ENCODE assay signal across 11 mouse cellular contexts in genomic region chr14:54927296-54927695, GRCm38 (mm10). TPM values are rescaled to one million over a fixed set of nuclear protein-coding genes. Genes with fewer than 3 reads are reported as not detected.
A peak's percentile ranks its signal among the peaks of the same experiment; 100 is the strongest.
DNase-seq lines count a peak whose midpoint lies in the region; ATAC-seq and TF ChIP-seq lines count a peak whose summit lies in the region.
"Had no signal": no experiment of that assay in that cellular context is flagged by ENCODE, and none has a peak within 500 bp of the region (broad histone marks: within the 10 kb centered on the region; RNA-seq: fewer than 3 reads in every experiment).

No protein-coding gene starts in this region.

- H3K9ac ChIP-seq in heart, adult 2 months (ENCODE audit: low read depth, low read length): no peak overlapping the region
- peak overlapping the region; percentile 95 for H3K9ac ChIP-seq in neural tube, embryonic 11.5 days (ENCODE audit: low read length)
- H3K9ac ChIP-seq in limb, embryonic 14.5 days (ENCODE audit: low read depth, low read length, severe bottlenecking): peak overlapping the region; percentile 95

- DNase-seq in heart, adult 2 months: no peak
- no peak for DNase-seq in heart, postnatal 25 days (ENCODE audit: low spot score)
- DNase-seq in neural tube, embryonic 11.5 days (ENCODE audit: low spot score): peak; percentile 18
- no peak for DNase-seq in neural tube, embryonic 10.5 days (ENCODE audit: extremely low spot score, low spot score)
- DNase-seq in limb, embryonic 14.5 days (ENCODE audit: low spot score): no peak
- no peak for DNase-seq in frontal cortex, postnatal 36 days (ENCODE audit: low spot score in 2 of 2)
- no peak for DNase-seq in adrenal gland, postnatal 4 days (ENCODE audit: low spot score in 2 of 2)
- DNase-seq in spleen, postnatal 36 days (ENCODE audit: low spot score in 2 of 2): no peak

- intact Hi-C loops in heart, adult 2 months (cut with DNase I): no loop called here
- intact Hi-C loops in heart, postnatal 25 days (cut with DNase I): no loop called here

- H3K4me2 ChIP-seq in neural tube, embryonic 11.5 days (ENCODE audit: low read depth): peak overlapping the region; percentile 95
- H3K4me2 ChIP-seq in limb, embryonic 14.5 days (replicated peaks; ENCODE audit: low read depth, low read length, severe bottlenecking): peak overlapping the region; percentile 96

- H3K9me3 ChIP-seq in neural tube, embryonic 11.5 days (ENCODE audit: control insufficient read depth, low read length): no peaks in the 10 kb centered on the region
- no peaks in the 10 kb centered on the region for H3K9me3 ChIP-seq in limb, embryonic 14.5 days (ENCODE audit: control insufficient read depth, low read length)

- TF ChIP-seq POLR2A in heart, adult 2 months (IDR thresholded peaks at IDR 0.05; ENCODE audit: insufficient read depth, low read depth, low read length): no peak
- TF ChIP-seq POLR2A in limb, embryonic 14.5 days (IDR thresholded peaks at IDR 0.05; ENCODE audit: borderline replicate concordance, extremely low read depth, insufficient read depth, insufficient read length): no peak

- no peaks in the 10 kb centered on the region; the same call in 1 of the 2 replicates for H3K4me1 ChIP-seq in heart, adult 2 months (ENCODE audit: control insufficient read depth, insufficient read depth, low read length)
- H3K4me1 ChIP-seq in neural tube, embryonic 11.5 days (ENCODE audit: control insufficient read depth, insufficient read depth, low read length): peaks cover 24% of the 10 kb centered on the region
- H3K4me1 ChIP-seq in limb, embryonic 14.5 days (ENCODE audit: control insufficient read depth, insufficient read depth, low read length): peaks cover 26% of the 10 kb centered on the region

- TF ChIP-seq EP300 in heart, adult 2 months (IDR thresholded peaks at IDR 0.05; ENCODE audit: insufficient read depth, low read depth, low read length): no peak

- peak overlapping the region; percentile 58; the same call in 1 of the 2 replicates for H3K27ac ChIP-seq in heart, adult 2 months
- H3K27ac ChIP-seq in neural tube, embryonic 11.5 days (ENCODE audit: low read depth, low read length): peak overlapping the region; percentile 96
- peak overlapping the region; percentile 100 for H3K27ac ChIP-seq in limb, embryonic 14.5 days (replicated peaks; ENCODE audit: low read depth, low read length)

- H3K27me3 ChIP-seq in heart, adult 2 months (ENCODE audit: control insufficient read depth, insufficient read depth, low read length): peaks cover 8% of the 10 kb centered on the region
- no peaks in the 10 kb centered on the region for H3K27me3 ChIP-seq in neural tube, embryonic 11.5 days (ENCODE audit: control insufficient read depth, insufficient read depth, low read length)
- no peaks in the 10 kb centered on the region for H3K27me3 ChIP-seq in limb, embryonic 14.5 days (ENCODE audit: control insufficient read depth, insufficient read depth, low read length)

- TF ChIP-seq CTCF in heart, adult 2 months (IDR thresholded peaks at IDR 0.05): no peak

- no peak for ATAC-seq in neural tube, embryonic 11.5 days (ENCODE audit: insufficient read depth, low FRiP score, low TSS enrichment)
- no peak for ATAC-seq in limb, embryonic 14.5 days (ENCODE audit: low FRiP score, low read depth)

- 54% methylated on average over 7 of the region's 7 CpGs for WGBS in heart, adult 2 months
- 12% methylated on average over 7 of the region's 7 CpGs for WGBS in neural tube, embryonic 11.5 days
- 6% methylated on average over 7 of the region's 7 CpGs for WGBS in limb, embryonic 14.5 days

- H3K36me3 ChIP-seq in heart, adult 2 months (ENCODE audit: control insufficient read depth, insufficient read depth, low read length): no peaks in the 10 kb centered on the region
- H3K36me3 ChIP-seq in neural tube, embryonic 11.5 days (ENCODE audit: control insufficient read depth, insufficient read depth, low read length): peaks cover 2% of the 10 kb centered on the region
- peaks cover 3% of the 10 kb centered on the region for H3K36me3 ChIP-seq in limb, embryonic 14.5 days (ENCODE audit: control insufficient read depth, insufficient read depth, low read length)

- no peaks in the 10 kb centered on the region for H3K79me2 ChIP-seq in heart, adult 2 months (replicated peaks; ENCODE audit: control insufficient read depth, insufficient read depth, low read length)

- H3K4me3 ChIP-seq in heart, adult 2 months: no peak overlapping the region
- peak overlapping the region; percentile 51 for H3K4me3 ChIP-seq in neural tube, embryonic 11.5 days (ENCODE audit: low read depth, low read length)
- peak overlapping the region; percentile 65 for H3K4me3 ChIP-seq in limb, embryonic 14.5 days (replicated peaks; ENCODE audit: low read length)

RNA-seq across cellular contexts. Expression of gene Efs, which starts 1.4 kb away (rescaled TPM):
- total RNA-seq in heart, adult 2 months (2021): 1 to 10 TPM; 1.9 to 3.0 TPM
- polyA plus RNA-seq in heart, adult 2 months (2012; rRNA removed): 5.1 and 5.4 TPM in 2 replicates
- total RNA-seq in heart, postnatal 25 days (2021): 1 to 10 TPM; 2.8 to 3.0 TPM
- polyA plus RNA-seq in neural tube, embryonic 11.5 days (2014; fragmentation: Nextera tagmentation; extraction: Ambion mirVana): 29.1 and 31.1 TPM in 2 replicates
- 117 and 171 TPM in 2 replicates for polyA plus RNA-seq in limb, embryonic 14.5 days (2012; rRNA removed)
- 58.9 and 66.9 TPM in 2 replicates for polyA plus RNA-seq in limb, embryonic 14.5 days (2014; fragmentation: Nextera tagmentation; extraction: Ambion mirVana)
- 10 to 100 TPM; 13.2 to 13.9 TPM for total RNA-seq in adrenal gland, postnatal 4 days (2021)

RNA-seq across cellular contexts. Expression of gene Il25, which starts 5.2 kb away (rescaled TPM):
- not detected for total RNA-seq in heart, adult 2 months (2021)
- not detected in 2 replicates for polyA plus RNA-seq in heart, adult 2 months (2012; rRNA removed)
- total RNA-seq in heart, postnatal 25 days (2021): not detected
- polyA plus RNA-seq in neural tube, embryonic 11.5 days (2014; fragmentation: Nextera tagmentation; extraction: Ambion mirVana): not detected in 2 replicates
- polyA plus RNA-seq in limb, embryonic 14.5 days (2012; rRNA removed): 0.31 and 0.77 TPM in 2 replicates
- polyA plus RNA-seq in limb, embryonic 14.5 days (2014; fragmentation: Nextera tagmentation; extraction: Ambion mirVana): 0.19 TPM in 1 of 2 replicates, not detected in the other
- not detected for total RNA-seq in adrenal gland, postnatal 4 days (2021)
- total RNA-seq: left cerebral cortex, postnatal 4 days had no signal
- polyA plus RNA-seq: C2C12; testis, adult 2 months had no signal

RNA-seq across cellular contexts. Expression of gene Cmtm5, which starts 8.8 kb away (rescaled TPM):
- total RNA-seq in heart, adult 2 months (2021): under 1 TPM in 1 of 2 experiments, not detected in 1; 0.30 TPM
- 1.8 and 2.9 TPM in 2 replicates for polyA plus RNA-seq in heart, adult 2 months (2012; rRNA removed)
- total RNA-seq in heart, postnatal 25 days (2021): under 1 TPM; 0.29 to 0.36 TPM
- polyA plus RNA-seq in neural tube, embryonic 11.5 days (2014; fragmentation: Nextera tagmentation; extraction: Ambion mirVana): 3.3 and 4.5 TPM in 2 replicates
- polyA plus RNA-seq in limb, embryonic 14.5 days (2012; rRNA removed): 22.7 and 35.5 TPM in 2 replicates
- 18.6 and 20.1 TPM in 2 replicates for polyA plus RNA-seq in limb, embryonic 14.5 days (2014; fragmentation: Nextera tagmentation; extraction: Ambion mirVana)
- total RNA-seq in adrenal gland, postnatal 4 days (2021): 1 to 10 TPM; 2.4 to 3.8 TPM
- polyA plus RNA-seq: C2C12; testis, adult 2 months had no signal

RNA-seq across cellular contexts. Expression of gene Slc22a17, which starts 14.4 kb away (rescaled TPM):
- 1 to 10 TPM; 1.7 to 2.3 TPM for total RNA-seq in heart, adult 2 months (2021)
- polyA plus RNA-seq in heart, adult 2 months (2012; rRNA removed): 13.0 and 13.8 TPM in 2 replicates
- 1 to 10 TPM; 2.7 to 3.1 TPM for total RNA-seq in heart, postnatal 25 days (2021)
- polyA plus RNA-seq in neural tube, embryonic 11.5 days (2014; fragmentation: Nextera tagmentation; extraction: Ambion mirVana): 45.8 and 47.2 TPM in 2 replicates
- polyA plus RNA-seq in limb, embryonic 14.5 days (2012; rRNA removed): 403 and 594 TPM in 2 replicates
- 57.9 and 64.3 TPM in 2 replicates for polyA plus RNA-seq in limb, embryonic 14.5 days (2014; fragmentation: Nextera tagmentation; extraction: Ambion mirVana)
- 10 to 100 TPM; 63.7 to 68.4 TPM for total RNA-seq in adrenal gland, postnatal 4 days (2021)

RNA-seq across cellular contexts. Expression of gene Pabpn1, which starts 35.0 kb away (rescaled TPM):
- total RNA-seq in heart, adult 2 months (2021): 10 to 100 TPM; 51.4 to 52.2 TPM
- polyA plus RNA-seq in heart, adult 2 months (2012; rRNA removed): 66.2 and 91.7 TPM in 2 replicates
- 10 to 100 TPM; 50.7 to 55.6 TPM for total RNA-seq in heart, postnatal 25 days (2021)
- polyA plus RNA-seq in neural tube, embryonic 11.5 days (2014; fragmentation: Nextera tagmentation; extraction: Ambion mirVana): 171 and 179 TPM in 2 replicates
- polyA plus RNA-seq in limb, embryonic 14.5 days (2012; rRNA removed): 476 and 495 TPM in 2 replicates
- 137 and 147 TPM in 2 replicates for polyA plus RNA-seq in limb, embryonic 14.5 days (2014; fragmentation: Nextera tagmentation; extraction: Ambion mirVana)
- 100 to 1,000 TPM; 334 to 350 TPM for total RNA-seq in adrenal gland, postnatal 4 days (2021)
